Mouse (Mus musculus): ENCODE results near the gene Bckdhb. TPM values are rescaled to one million over a fixed set of nuclear protein-coding genes. Genes with fewer than 3 reads are reported as not detected.

Gene Bckdhb
- 154 TPM for polyA plus RNA-seq (2014; fragmentation: Illumina TruSeq; extraction: RNeasy Lipid Tissue Mini Kit (QIAGEN cat#74804); ENCODE audit: low read depth, low replicate concordance)

GRCm38 (mm10) chr9:83924878-83925687 is at the start of gene Bckdhb:
Gene Bckdhb, plus strand, starts transcription at chr9:83925145.

Other genes with a start within 250 kb of the Bckdhb start
- 0.65 TPM for gene Elovl4, start 118.9 kb upstream of the Bckdhb start, polyA plus RNA-seq (2014; fragmentation: Illumina TruSeq; extraction: RNeasy Lipid Tissue Mini Kit (QIAGEN cat#74804); ENCODE audit: low read depth, low replicate concordance)
- not detected for gene Ttk, start 90.5 kb upstream of the Bckdhb start, polyA plus RNA-seq (2014; fragmentation: Illumina TruSeq; extraction: RNeasy Lipid Tissue Mini Kit (QIAGEN cat#74804); ENCODE audit: low read depth, low replicate concordance)